In the genomic region with DNA sequence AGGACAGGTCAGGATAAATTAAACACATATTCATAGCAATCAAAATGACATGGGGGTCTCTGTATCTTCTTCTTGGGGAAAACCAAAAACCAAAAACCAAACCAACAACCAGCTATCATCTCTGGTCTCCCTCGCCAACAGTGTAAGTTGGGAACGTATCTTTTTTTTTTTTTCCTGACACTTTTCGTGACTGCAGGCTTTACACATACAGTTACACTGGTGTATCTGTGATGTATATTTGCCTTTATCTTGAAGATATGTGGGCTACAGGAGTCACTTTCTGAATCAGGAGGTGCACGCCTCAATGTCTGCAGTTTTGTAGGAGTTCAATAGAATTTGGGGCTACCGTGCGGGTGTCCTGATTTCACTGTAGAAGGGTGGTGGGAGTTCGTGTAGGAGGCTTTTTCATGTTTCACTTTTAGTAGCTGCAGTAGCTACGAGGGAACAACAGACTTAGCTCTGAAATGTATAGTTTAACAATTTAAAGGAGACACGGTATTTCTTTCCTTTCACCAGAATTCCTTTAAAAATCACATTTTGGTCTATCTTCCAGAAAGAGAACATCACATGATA, we compare ENCODE assay signal across 15 mouse cellular contexts. TPM values are rescaled to one million over a fixed set of nuclear protein-coding genes. Genes with fewer than 3 reads are reported as not detected.
DNase-seq lines count a peak whose midpoint lies in the region; ATAC-seq lines count a peak whose summit lies in the region.
"Had no signal": no experiment of that assay in that cellular context is flagged by ENCODE, and none has a peak within 500 bp of the region (broad histone marks: within the 10 kb centered on the region; RNA-seq: fewer than 3 reads in every experiment).

No protein-coding gene starts in this region.

- H3K4me3 ChIP-seq in heart, embryonic 16.5 days (ENCODE audit: low read length), result no peak overlapping the region
- peak overlapping the region; percentile 58 for H3K4me3 ChIP-seq in liver, embryonic 12.5 days
- H3K4me3 ChIP-seq in midbrain, embryonic 13.5 days (replicated peaks), result no peak overlapping the region
- H3K4me3 ChIP-seq: embryonic facial prominence, embryonic 12.5 days; forebrain, embryonic 15.5 days; limb, embryonic 12.5 days had no signal

- no peak for ATAC-seq in heart, embryonic 16.5 days (replicated peaks; ENCODE audit: extremely low read depth, insufficient read depth, low FRiP score)
- ATAC-seq in CD4-positive, CD25-positive, alpha-beta regulatory T cell, adult 4 months, result peak; percentile 7
- no peak for ATAC-seq in liver, embryonic 12.5 days
- ATAC-seq in midbrain, embryonic 13.5 days, result no peak
- ATAC-seq: forebrain, embryonic 15.5 days; hindbrain, postnatal 0 days had no signal

- H3K27me3 ChIP-seq in heart, embryonic 16.5 days (ENCODE audit: control insufficient read depth, insufficient read depth, low read length), result no peaks in the 10 kb centered on the region
- no peaks in the 10 kb centered on the region for H3K27me3 ChIP-seq in liver, embryonic 12.5 days (replicated peaks)
- no peaks in the 10 kb centered on the region for H3K27me3 ChIP-seq in midbrain, embryonic 13.5 days
- H3K27me3 ChIP-seq: embryonic facial prominence, embryonic 12.5 days; forebrain, embryonic 15.5 days; limb, embryonic 12.5 days had no signal

- peak overlapping the region; percentile 54 for H3K4me2 ChIP-seq in heart, embryonic 16.5 days (ENCODE audit: low read depth, low read length)
- peak overlapping the region; percentile 71 for H3K4me2 ChIP-seq in liver, embryonic 12.5 days
- no peak overlapping the region for H3K4me2 ChIP-seq in midbrain, embryonic 13.5 days (replicated peaks)
- H3K4me2 ChIP-seq: embryonic facial prominence, embryonic 12.5 days; forebrain, embryonic 15.5 days; limb, embryonic 12.5 days had no signal

- no peaks in the 10 kb centered on the region for H3K36me3 ChIP-seq in heart, embryonic 16.5 days (ENCODE audit: control insufficient read depth, insufficient read depth)
- no peaks in the 10 kb centered on the region for H3K36me3 ChIP-seq in liver, embryonic 12.5 days
- no peaks in the 10 kb centered on the region for H3K36me3 ChIP-seq in midbrain, embryonic 13.5 days
- H3K36me3 ChIP-seq: embryonic facial prominence, embryonic 12.5 days; forebrain, embryonic 15.5 days; limb, embryonic 12.5 days had no signal

- no peaks in the 10 kb centered on the region for H3K9me3 ChIP-seq in heart, embryonic 16.5 days (replicated peaks; ENCODE audit: control insufficient read depth, low read length)
- H3K9me3 ChIP-seq in liver, embryonic 12.5 days (replicated peaks), result no peaks in the 10 kb centered on the region
- no peaks in the 10 kb centered on the region for H3K9me3 ChIP-seq in midbrain, embryonic 13.5 days
- H3K9me3 ChIP-seq: embryonic facial prominence, embryonic 12.5 days; forebrain, embryonic 15.5 days; limb, embryonic 12.5 days had no signal

- 67% methylated on average over 9 of the region's 9 CpGs for WGBS in heart, embryonic 16.5 days
- WGBS in liver, embryonic 12.5 days (ENCODE audit: insufficient replicate concordance), result 32% methylated on average over 9 of the region's 9 CpGs
- WGBS in midbrain, embryonic 13.5 days, result 88% methylated on average over 9 of the region's 9 CpGs

- H3K9ac ChIP-seq in heart, embryonic 16.5 days (ENCODE audit: low read length), result no peak overlapping the region
- peak overlapping the region; percentile 58; the same call in 1 of the 2 replicates for H3K9ac ChIP-seq in liver, embryonic 12.5 days
- H3K9ac ChIP-seq in midbrain, embryonic 13.5 days (replicated peaks), result no peak overlapping the region
- H3K9ac ChIP-seq: embryonic facial prominence, embryonic 12.5 days; forebrain, embryonic 15.5 days; limb, embryonic 12.5 days had no signal

- H3K27ac ChIP-seq in heart, embryonic 16.5 days (ENCODE audit: low read length), result no peak overlapping the region
- H3K27ac ChIP-seq in liver, embryonic 12.5 days, result no peak overlapping the region
- no peak overlapping the region for H3K27ac ChIP-seq in midbrain, embryonic 13.5 days
- H3K27ac ChIP-seq: embryonic facial prominence, embryonic 12.5 days; forebrain, embryonic 15.5 days; hindbrain, postnatal 0 days; limb, embryonic 12.5 days had no signal

- no peaks in the 10 kb centered on the region for H3K4me1 ChIP-seq in heart, embryonic 16.5 days (ENCODE audit: control insufficient read depth, insufficient read depth, low read length)
- peaks cover 30% of the 10 kb centered on the region; the same call in 1 of the 2 replicates for H3K4me1 ChIP-seq in liver, embryonic 12.5 days
- no peaks in the 10 kb centered on the region for H3K4me1 ChIP-seq in midbrain, embryonic 13.5 days (replicated peaks)
- H3K4me1 ChIP-seq: embryonic facial prominence, embryonic 12.5 days; forebrain, embryonic 15.5 days; limb, embryonic 12.5 days had no signal

- no peak for DNase-seq in heart, postnatal 4 days
- DNase-seq in 416B (ENCODE audit: low read depth), result peak; percentile 48
- DNase-seq in testis, postnatal 10 days (ENCODE audit: low spot score), result no peak
- DNase-seq: cerebellum, adult 8-10 months had no signal

RNA-seq across cellular contexts. Expression of a gene that starts 0.9 kb away (rescaled TPM):
- polyA plus RNA-seq in heart, embryonic 16.5 days (2015; fragmentation: Nextera tagmentation; extraction: Ambion mirVana), result 1.2 and 1.4 TPM in 2 replicates
- under 1 TPM; 0.36 to 0.50 TPM for total RNA-seq in heart, postnatal 4 days (2021)
- polyA plus RNA-seq in CD4-positive, CD25-positive, alpha-beta regulatory T cell, adult 4 months (2017; shearing (Covaris generic)), result 10 to 100 TPM; 63.7 to 66.0 TPM
- 3.5 and 3.9 TPM in 2 replicates for polyA plus RNA-seq in liver, embryonic 12.5 days (2016; fragmentation: Nextera tagmentation; extraction: Ambion mirVana)
- polyA plus RNA-seq in midbrain, embryonic 13.5 days (2015; fragmentation: Nextera tagmentation; extraction: Ambion mirVana), result 0.55 and 0.96 TPM in 2 replicates

RNA-seq across cellular contexts. Expression of a gene that starts 20.2 kb away (rescaled TPM):
- polyA plus RNA-seq in heart, embryonic 16.5 days (2015; fragmentation: Nextera tagmentation; extraction: Ambion mirVana), result 20.9 and 21.7 TPM in 2 replicates
- 10 to 100 TPM; 12.4 to 16.9 TPM for total RNA-seq in heart, postnatal 4 days (2021)
- polyA plus RNA-seq in CD4-positive, CD25-positive, alpha-beta regulatory T cell, adult 4 months (2017; shearing (Covaris generic)), result 10 to 100 TPM; 36.4 to 41.7 TPM
- polyA plus RNA-seq in liver, embryonic 12.5 days (2016; fragmentation: Nextera tagmentation; extraction: Ambion mirVana), result 23.3 and 23.8 TPM in 2 replicates
- polyA plus RNA-seq in midbrain, embryonic 13.5 days (2015; fragmentation: Nextera tagmentation; extraction: Ambion mirVana), result 38.7 and 45.2 TPM in 2 replicates

RNA-seq across cellular contexts. Expression of a gene that starts 42.3 kb away (rescaled TPM):
- 3.6 and 4.3 TPM in 2 replicates for polyA plus RNA-seq in heart, embryonic 16.5 days (2015; fragmentation: Nextera tagmentation; extraction: Ambion mirVana)
- 1 to 10 TPM; 6.9 to 7.0 TPM for total RNA-seq in heart, postnatal 4 days (2021)
- 10 to 100 TPM in 1 of 2 experiments, 1 to 10 TPM in 1; 7.5 to 10.1 TPM for polyA plus RNA-seq in CD4-positive, CD25-positive, alpha-beta regulatory T cell, adult 4 months (2017; shearing (Covaris generic))
- 6.5 and 7.3 TPM in 2 replicates for polyA plus RNA-seq in liver, embryonic 12.5 days (2016; fragmentation: Nextera tagmentation; extraction: Ambion mirVana)
- polyA plus RNA-seq in midbrain, embryonic 13.5 days (2015; fragmentation: Nextera tagmentation; extraction: Ambion mirVana), result 5.6 and 6.0 TPM in 2 replicates

RNA-seq across cellular contexts. Expression of a gene that starts 45.1 kb away (rescaled TPM):
- polyA plus RNA-seq in heart, embryonic 16.5 days (2015; fragmentation: Nextera tagmentation; extraction: Ambion mirVana), result 0.17 and 0.19 TPM in 2 replicates
- total RNA-seq in heart, postnatal 4 days (2021), result not detected
- 1 to 10 TPM; 8.4 to 9.1 TPM for polyA plus RNA-seq in CD4-positive, CD25-positive, alpha-beta regulatory T cell, adult 4 months (2017; shearing (Covaris generic))
- polyA plus RNA-seq in liver, embryonic 12.5 days (2016; fragmentation: Nextera tagmentation; extraction: Ambion mirVana), result 0.39 and 0.43 TPM in 2 replicates
- polyA plus RNA-seq in midbrain, embryonic 13.5 days (2015; fragmentation: Nextera tagmentation; extraction: Ambion mirVana), result not detected in 2 replicates
- total RNA-seq: adrenal gland, postnatal 4 days; layer of hippocampus, postnatal 10 days had no signal
- polyA plus RNA-seq: embryonic facial prominence, embryonic 12.5 days; forebrain, embryonic 15.5 days; kidney, embryonic 16.5 days; limb, embryonic 12.5 days had no signal

Comparison
In these comparisons a context has a peak if more than half of its experiments do, and no peak if none do; other contexts are left out.
1. RNA of a gene that starts 0.9 kb away (polyA plus RNA-seq): 63.7 to 66.0 TPM in CD4-positive, CD25-positive, alpha-beta regulatory T cell, adult 4 months; 3.5 to 3.9 TPM in liver, embryonic 12.5 days, 1.2 to 1.4 TPM in heart, embryonic 16.5 days and 0.55 to 0.96 TPM in midbrain, embryonic 13.5 days; every median in the first group is over 10 times any median in the second.